Mouse (Mus musculus) heart, postnatal 0 days (tissue): ENCODE data around the gene Hivep3.

ENCODE experiments used
- CTCF ChIP-seq: IDR thresholded peaks from 2 replicates; pipeline ENCODE4 v1.5.1; 2016; ENCODE audit warnings: antibody characterized with exemption, control low read depth, low read depth
- EP300 ChIP-seq: IDR thresholded peaks from 2 replicates; pipeline ENCODE4 v1.6.1; 2016; ENCODE audit warnings: antibody characterized with exemption, low read depth

DNA sequence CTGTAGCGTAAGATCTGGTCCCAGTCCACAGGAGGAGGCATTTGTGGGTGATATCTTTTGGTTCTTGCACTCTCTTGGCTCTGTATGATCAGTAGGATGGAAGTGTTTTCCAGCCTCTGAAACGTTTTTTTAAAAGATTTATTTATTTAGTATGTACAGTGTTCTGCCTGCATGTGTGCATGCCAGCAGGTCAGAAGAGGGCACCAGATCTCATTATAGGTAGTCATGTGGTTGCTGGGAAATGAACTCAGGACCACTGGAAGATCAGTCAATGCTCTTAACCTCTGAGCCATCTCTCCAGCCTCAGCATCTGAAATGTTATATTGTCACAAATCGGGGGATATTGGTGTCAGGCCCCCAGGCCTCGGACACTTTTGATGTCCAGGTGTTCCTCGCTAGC, 185.8 kb downstream of the Hivep3 start:
- TF ChIP-seq CTCF (peak; percentile 25; the same call in 1 of the 2 replicates), EP300 (no peak)
